In the genomic region with DNA sequence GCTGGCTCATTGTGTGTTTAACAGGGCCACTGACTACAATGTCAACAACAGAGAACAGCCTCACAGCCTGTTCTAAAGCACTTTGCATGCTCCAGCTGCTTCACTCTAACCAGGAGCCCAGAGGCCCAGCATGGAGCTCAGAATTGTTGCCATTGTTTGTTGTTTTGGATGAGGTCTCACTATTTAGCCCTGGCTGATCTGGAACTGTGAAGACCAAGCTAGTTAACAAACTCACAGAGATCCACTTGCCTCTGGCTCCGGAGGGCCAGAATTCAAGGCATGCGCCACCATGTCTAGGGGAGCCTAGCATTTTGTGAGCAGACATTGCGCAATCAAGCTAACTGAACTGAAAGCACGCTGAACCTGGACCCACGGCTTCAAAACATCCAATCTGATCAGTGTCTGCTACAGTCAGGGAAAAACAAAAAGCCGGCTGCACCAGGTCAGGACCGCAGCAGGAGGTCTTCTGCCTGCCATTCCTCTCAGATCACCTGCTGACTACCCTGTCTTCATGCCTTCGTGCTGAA, we compare ENCODE assay signal across 7 mouse cellular contexts. TPM values are rescaled to one million over a fixed set of nuclear protein-coding genes. Genes with fewer than 3 reads are reported as not detected.
A peak's percentile ranks its signal among the peaks of the same experiment; 100 is the strongest.
DNase-seq lines count a peak whose midpoint lies in the region; ATAC-seq and TF ChIP-seq lines count a peak whose summit lies in the region.

No protein-coding gene starts in this region.

- no peaks in the 10 kb centered on the region for H3K9me3 ChIP-seq in embryonic facial prominence, embryonic 15.5 days (replicated peaks)
- no peaks in the 10 kb centered on the region for H3K9me3 ChIP-seq in kidney, postnatal 0 days (replicated peaks; ENCODE audit: low read length)
- H3K9me3 ChIP-seq in megakaryocyte, embryonic 14.5 days, result no peaks in the 10 kb centered on the region

- TF ChIP-seq CTCF in kidney, postnatal 0 days (IDR thresholded peaks at IDR 0.05; ENCODE audit: low read depth), result no peak

- H3K4me2 ChIP-seq in embryonic facial prominence, embryonic 15.5 days (replicated peaks), result 0 out of 2 replicates have a peak overlapping the region, but pooled peaks have one; percentile 19
- peak overlapping the region; percentile 30; the same call in 1 of the 2 replicates for H3K4me2 ChIP-seq in kidney, postnatal 0 days (ENCODE audit: low read length)

- H3K4me1 ChIP-seq in embryonic facial prominence, embryonic 15.5 days, result peaks cover 7% of the 10 kb centered on the region; the same call in 1 of the 2 replicates
- H3K4me1 ChIP-seq in kidney, postnatal 0 days (replicated peaks; ENCODE audit: insufficient read depth, low read length), result peaks cover 8% of the 10 kb centered on the region; the same call in 1 of the 2 replicates
- peaks cover 52% of the 10 kb centered on the region for H3K4me1 ChIP-seq in megakaryocyte, embryonic 14.5 days

- peak; percentile 17 for DNase-seq in ovary, adult 18-20 months (ENCODE audit: low spot score)
- no peak for DNase-seq in ovary, postnatal 10 days (ENCODE audit: low spot score)
- peak; percentile 29 for DNase-seq in kidney, postnatal 0 days (ENCODE audit: low spot score)
- DNase-seq in gastrocnemius, adult 8-10 months (ENCODE audit: low spot score in 2 of 2), result no peak

- no peak overlapping the region for H3K4me3 ChIP-seq in embryonic facial prominence, embryonic 15.5 days (replicated peaks)
- no peak overlapping the region for H3K4me3 ChIP-seq in kidney, postnatal 0 days (replicated peaks; ENCODE audit: low read depth, low read length)
- peak overlapping the region; percentile 66 for H3K4me3 ChIP-seq in megakaryocyte, embryonic 14.5 days (replicated peaks)

- no peaks in the 10 kb centered on the region for H3K27me3 ChIP-seq in embryonic facial prominence, embryonic 15.5 days
- no peaks in the 10 kb centered on the region for H3K27me3 ChIP-seq in kidney, postnatal 0 days (ENCODE audit: insufficient read depth, low read length)
- H3K27me3 ChIP-seq in megakaryocyte, embryonic 14.5 days (replicated peaks), result no peaks in the 10 kb centered on the region

- ATAC-seq in embryonic facial prominence, embryonic 15.5 days (ENCODE audit: insufficient number of reproducible peaks, low FRiP score, low TSS enrichment, low read depth), result no peak
- ATAC-seq in kidney, postnatal 0 days (replicated peaks; ENCODE audit: low FRiP score, low read depth), result no peak
- no peak for ATAC-seq in erythroblast, adult 5-6 weeks (replicated peaks; ENCODE audit: low FRiP score, poor library complexity, severe bottlenecking)

- WGBS in embryonic facial prominence, embryonic 15.5 days, result 21% methylated on average over 8 of the region's 8 CpGs
- WGBS in kidney, postnatal 0 days, result 39% methylated on average over 8 of the region's 8 CpGs

- H3K36me3 ChIP-seq in embryonic facial prominence, embryonic 15.5 days, result no peaks in the 10 kb centered on the region
- H3K36me3 ChIP-seq in kidney, postnatal 0 days (ENCODE audit: insufficient read depth, low read length), result no peaks in the 10 kb centered on the region
- H3K36me3 ChIP-seq in megakaryocyte, embryonic 14.5 days (replicated peaks; ENCODE audit: low read length), result no peaks in the 10 kb centered on the region

- no peak overlapping the region; the same call in 1 of the 2 replicates for H3K27ac ChIP-seq in embryonic facial prominence, embryonic 15.5 days (replicated peaks)
- peak overlapping the region; percentile 67 for H3K27ac ChIP-seq in kidney, postnatal 0 days

- H3K9ac ChIP-seq in embryonic facial prominence, embryonic 15.5 days, result no peak overlapping the region
- no peak overlapping the region for H3K9ac ChIP-seq in kidney, postnatal 0 days (ENCODE audit: low read depth, low read length)

RNA-seq across cellular contexts. Expression of a gene that starts 4.6 kb away (rescaled TPM):
- polyA plus RNA-seq in embryonic facial prominence, embryonic 15.5 days (2015; fragmentation: Nextera tagmentation; extraction: Ambion mirVana), result 62.9 and 65.0 TPM in 2 replicates
- polyA plus RNA-seq in kidney, postnatal 0 days (2015; fragmentation: Nextera tagmentation; extraction: Ambion mirVana), result 50.5 and 54.9 TPM in 2 replicates
- polyA plus RNA-seq in megakaryocyte, embryonic 14.5 days (2012; ENCODE audit: insufficient read depth, low replicate concordance), result 1.0 and 10.6 TPM in 2 replicates
- 12.7 and 17.8 TPM in 2 replicates for total RNA-seq in erythroblast, adult 5-6 weeks (2015; ENCODE audit: low replicate concordance)
- 18.9 and 33.3 TPM in 2 replicates for total RNA-seq in erythroblast, adult 5-6 weeks (2017; ENCODE audit: low replicate concordance)
- total RNA-seq in gastrocnemius, adult 8-10 months (2022), result 10 to 100 TPM; 13.3 to 16.2 (median 14.9) TPM

RNA-seq across cellular contexts. Expression of a gene that starts 41.9 kb away (rescaled TPM):
- 1.3 and 2.1 TPM in 2 replicates for polyA plus RNA-seq in embryonic facial prominence, embryonic 15.5 days (2015; fragmentation: Nextera tagmentation; extraction: Ambion mirVana)
- 9.3 and 9.5 TPM in 2 replicates for polyA plus RNA-seq in kidney, postnatal 0 days (2015; fragmentation: Nextera tagmentation; extraction: Ambion mirVana)
- 142 and 149 TPM in 2 replicates for polyA plus RNA-seq in megakaryocyte, embryonic 14.5 days (2012; ENCODE audit: insufficient read depth, low replicate concordance)
- 1.0 and 1.7 TPM in 2 replicates for total RNA-seq in erythroblast, adult 5-6 weeks (2015; ENCODE audit: low replicate concordance)
- 0.14 and 1.1 TPM in 2 replicates for total RNA-seq in erythroblast, adult 5-6 weeks (2017; ENCODE audit: low replicate concordance)
- 1 to 10 TPM; 4.0 to 5.6 (median 4.2) TPM for total RNA-seq in gastrocnemius, adult 8-10 months (2022)

RNA-seq across cellular contexts. Expression of a gene that starts 58.7 kb away (rescaled TPM):
- 672 and 714 TPM in 2 replicates for polyA plus RNA-seq in embryonic facial prominence, embryonic 15.5 days (2015; fragmentation: Nextera tagmentation; extraction: Ambion mirVana)
- polyA plus RNA-seq in kidney, postnatal 0 days (2015; fragmentation: Nextera tagmentation; extraction: Ambion mirVana), result 603 and 664 TPM in 2 replicates
- 352 and 517 TPM in 2 replicates for polyA plus RNA-seq in megakaryocyte, embryonic 14.5 days (2012; ENCODE audit: insufficient read depth, low replicate concordance)
- 361 and 474 TPM in 2 replicates for total RNA-seq in erythroblast, adult 5-6 weeks (2015; ENCODE audit: low replicate concordance)
- total RNA-seq in erythroblast, adult 5-6 weeks (2017; ENCODE audit: low replicate concordance), result 338 and 576 TPM in 2 replicates
- 100 to 1,000 TPM; 685 to 750 (median 713) TPM for total RNA-seq in gastrocnemius, adult 8-10 months (2022)

Comparison
In these comparisons a context has a peak if more than half of its experiments do, and no peak if none do; other contexts are left out.
1. DNase-seq: peak in ovary, adult 18-20 months (single experiment) and kidney, postnatal 0 days (single experiment); none in ovary, postnatal 10 days (single experiment) and gastrocnemius, adult 8-10 months (0 of 2).
2. RNA of a gene that starts 41.9 kb away (polyA plus RNA-seq): 142 to 149 TPM in megakaryocyte, embryonic 14.5 days; 9.3 to 9.5 TPM in kidney, postnatal 0 days and 1.3 to 2.1 TPM in embryonic facial prominence, embryonic 15.5 days; every median in the first group is over 10 times any median in the second.